Mouse (Mus musculus): ENCODE data around the gene Fgf15. TPM values are rescaled to one million over a fixed set of nuclear protein-coding genes. Genes with fewer than 3 reads are reported as not detected.
A peak's percentile ranks its signal among the peaks of the same experiment; 100 is the strongest.

Fgf15 gene
- total and polyA plus RNA-seq, 2 experiments from 2014 or later, result 9.1 to 11.3 TPM

DNA sequence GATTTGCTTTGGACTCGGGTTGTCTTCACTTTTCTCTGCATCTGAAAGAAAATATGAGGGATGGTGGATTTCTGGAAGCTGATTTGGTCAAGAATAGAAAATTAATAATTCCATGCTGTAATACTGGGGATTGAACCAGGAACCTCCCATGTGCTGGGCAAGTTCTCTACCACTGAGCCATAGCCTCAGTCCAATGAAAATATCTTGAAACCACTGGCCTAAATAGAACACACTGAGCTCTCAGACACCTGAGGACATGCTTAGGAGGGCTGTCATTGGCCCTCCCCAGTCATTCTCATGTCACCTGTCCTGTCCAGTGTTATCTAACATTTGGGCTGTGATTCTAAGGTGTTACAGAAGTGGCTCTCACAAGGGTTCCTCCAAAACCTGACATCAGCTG lies 14.8 kb downstream of the Fgf15 start:
- H3K4me1 ChIP-seq (ENCODE audit: insufficient read depth, low read length), result peaks cover 6% of the 10 kb centered on the region
- H3K27me3 ChIP-seq (ENCODE audit: insufficient read depth, low read length), result no peaks in the 10 kb centered on the region
- no peak overlapping the region for H3K4me3 ChIP-seq (ENCODE audit: low read length)
- H3K9ac ChIP-seq (replicated peaks; ENCODE audit: low read length), result no peak overlapping the region
- no peak overlapping the region for H3K4me2 ChIP-seq (ENCODE audit: low read depth, low read length)
- H3K9me3 ChIP-seq (ENCODE audit: low read length), result no peaks in the 10 kb centered on the region
- no peaks in the 10 kb centered on the region for H3K36me3 ChIP-seq (ENCODE audit: insufficient read depth, low read length)
- H3K27ac ChIP-seq, result no peak overlapping the region
- ATAC-seq (no peak), DNase-seq (ENCODE audit: low spot score) (no peak)
- WGBS, result 78% methylated on average over 1 of the region's 1 CpGs
- no peak for TF ChIP-seq CTCF (IDR thresholded peaks at IDR 0.05; ENCODE audit: low read depth)

DNA sequence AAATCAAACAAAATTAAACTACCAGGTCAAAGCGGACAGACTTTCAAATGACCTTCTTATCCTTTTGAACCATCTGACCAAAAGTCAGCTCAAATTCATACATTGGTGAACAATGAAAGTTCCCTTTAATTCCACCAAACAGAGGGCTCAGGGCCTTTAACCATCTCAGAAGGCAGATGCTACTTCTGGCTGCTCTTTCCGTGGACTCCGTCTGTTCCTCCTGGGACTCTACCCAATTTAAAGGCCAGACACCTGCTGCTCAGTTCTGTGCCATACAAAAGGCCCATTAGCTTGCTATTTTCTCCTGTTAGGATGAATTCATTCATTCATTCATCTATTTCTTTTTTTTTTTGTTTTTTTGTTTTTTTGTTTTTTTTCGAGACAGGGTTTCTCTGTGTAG lies 16.6 kb downstream of the Fgf15 start:
- Histone ChIP-seq H3K4me1 (ENCODE audit: insufficient read depth, low read length) (peaks cover 7% of the 10 kb centered on the region), H3K36me3 (ENCODE audit: insufficient read depth, low read length) (no peaks in the 10 kb centered on the region), H3K4me3 (ENCODE audit: low read length) (no peak overlapping the region), H3K4me2 (ENCODE audit: low read depth, low read length) (no peak overlapping the region), H3K9me3 (ENCODE audit: low read length) (no peaks in the 10 kb centered on the region), H3K27me3 (ENCODE audit: insufficient read depth, low read length) (no peaks in the 10 kb centered on the region), H3K9ac (replicated peaks; ENCODE audit: low read length) (no peak overlapping the region), H3K27ac (no peak overlapping the region)
- DNase-seq (ENCODE audit: low spot score) (no peak), ATAC-seq (no peak)
- 60% methylated on average over 4 of the region's 4 CpGs for WGBS
- TF ChIP-seq CTCF (IDR thresholded peaks at IDR 0.05; ENCODE audit: low read depth), result no peak

DNA sequence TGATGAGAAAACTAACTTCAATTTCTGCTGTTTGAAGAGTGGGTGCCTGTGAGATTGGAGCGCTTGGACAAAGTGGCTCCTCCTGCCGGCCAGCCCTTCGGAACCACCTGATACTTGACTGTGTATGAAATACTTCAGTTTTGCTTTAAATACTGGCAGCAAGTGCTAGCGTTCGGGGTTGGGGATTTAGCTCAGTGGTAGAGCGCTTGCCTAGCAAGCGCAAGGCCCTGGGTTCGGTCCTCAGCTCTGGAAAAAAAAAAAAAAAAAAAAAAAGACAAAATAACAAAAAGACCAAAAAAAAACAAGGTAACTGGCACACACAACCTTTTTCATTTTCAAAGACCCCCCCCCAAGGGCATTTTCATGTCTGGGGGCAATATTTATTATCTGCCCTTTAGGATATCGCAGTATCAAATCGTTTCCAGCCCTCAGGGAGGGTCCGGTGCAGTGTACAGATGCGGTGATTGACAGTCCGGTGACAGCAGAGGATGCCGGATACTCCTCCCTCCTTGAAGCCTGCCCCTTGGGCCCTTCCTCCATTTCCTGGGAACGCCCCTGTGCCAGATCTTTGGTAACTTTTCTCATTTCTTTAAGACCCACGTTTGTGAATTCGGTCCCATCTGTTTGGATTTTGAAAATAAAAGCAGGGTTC lies 18.1 kb downstream of the Fgf15 start:
- Histone ChIP-seq H3K27me3 (ENCODE audit: insufficient read depth, low read length) (no peaks in the 10 kb centered on the region), H3K9ac (replicated peaks; ENCODE audit: low read length) (peak overlapping the region; percentile 75; the same call in 1 of the 2 replicates), H3K9me3 (ENCODE audit: low read length) (no peaks in the 10 kb centered on the region), H3K4me1 (ENCODE audit: insufficient read depth, low read length) (peaks cover 7% of the 10 kb centered on the region), H3K4me3 (ENCODE audit: low read length) (peak overlapping the region; percentile 86), H3K27ac (peak overlapping the region; percentile 78), H3K4me2 (ENCODE audit: low read depth, low read length) (peak overlapping the region; percentile 98), H3K36me3 (ENCODE audit: insufficient read depth, low read length) (peaks cover 12% of the 10 kb centered on the region; the same call in 1 of the 2 replicates)
- ATAC-seq (peak; percentile 92), DNase-seq (ENCODE audit: low spot score) (peak; percentile 75)
- WGBS, result 8% methylated on average over 17 of the region's 17 CpGs
- TF ChIP-seq CTCF (IDR thresholded peaks at IDR 0.05; ENCODE audit: low read depth), result peak; percentile 51

DNA sequence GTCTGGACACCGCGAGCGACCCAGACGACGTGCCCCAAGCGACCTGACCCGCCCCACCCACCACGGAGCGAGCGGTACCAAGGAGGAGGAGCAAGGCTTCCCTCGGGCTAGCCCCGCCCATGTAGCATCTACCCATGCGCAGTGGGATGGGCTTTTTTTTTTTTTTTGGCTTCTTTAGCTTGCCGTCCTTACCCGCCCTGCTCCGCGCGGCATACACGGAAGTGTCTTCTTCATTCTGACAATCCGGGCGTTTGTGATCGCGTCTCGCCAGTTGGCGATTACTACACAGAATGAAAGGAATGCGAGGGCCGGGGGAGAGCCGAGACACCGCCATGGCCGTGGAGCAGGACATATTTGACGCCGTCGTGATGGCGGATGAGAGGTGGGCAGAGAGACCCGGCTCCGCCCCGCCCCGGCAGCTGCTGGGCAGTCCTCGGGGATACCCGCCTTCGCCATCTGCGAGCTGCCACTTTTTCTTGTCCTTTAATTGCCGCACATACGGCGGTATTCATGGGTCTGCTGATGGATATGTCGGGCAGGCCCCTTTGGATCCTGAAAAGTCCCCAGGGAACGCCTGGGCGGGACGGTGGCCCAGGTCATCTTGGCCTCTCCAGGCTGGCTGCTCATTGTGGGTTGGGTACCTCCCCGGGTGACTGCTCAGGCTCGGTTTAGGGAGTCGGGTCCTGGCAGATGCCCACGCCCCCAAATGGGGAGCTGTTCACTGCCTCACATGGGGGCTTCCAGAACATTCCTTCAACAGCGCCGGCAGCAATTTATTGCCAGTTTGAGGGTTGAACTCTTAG lies 18.8 kb downstream of the Fgf15 start, which contains the start of gene LTO1:
TSS of gene LTO1 (plus strand) at position 153 of the 803 bp plus-strand sequence.
- ATAC-seq, result peak; percentile 95
- no peak for TF ChIP-seq CTCF (IDR thresholded peaks at IDR 0.05; ENCODE audit: low read depth)

DNA sequence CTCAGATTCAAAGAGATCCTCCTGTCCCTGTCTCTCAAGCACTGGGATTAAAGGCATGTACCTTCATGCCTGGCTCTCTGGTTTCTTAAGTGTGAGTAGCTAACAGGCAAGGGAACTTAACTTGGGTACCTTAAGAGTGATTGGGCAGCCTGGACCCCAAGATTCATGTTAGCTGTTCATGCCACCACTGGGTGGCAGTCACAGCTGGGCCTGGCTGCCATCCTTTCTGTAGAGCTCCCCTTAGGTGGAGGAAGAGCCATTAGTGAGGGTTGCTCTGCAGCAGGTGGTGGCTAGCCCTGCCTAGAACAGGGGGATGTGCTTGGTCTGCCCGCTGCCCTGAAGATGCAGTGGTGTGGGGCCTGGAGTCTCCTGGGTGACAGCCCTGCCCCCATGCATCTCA lies 22.5 kb downstream of the Fgf15 start:
- no peak overlapping the region for H3K4me3 ChIP-seq (ENCODE audit: low read length)
- no peaks in the 10 kb centered on the region for H3K9me3 ChIP-seq (ENCODE audit: low read length)
- peaks cover 7% of the 10 kb centered on the region for H3K4me1 ChIP-seq (ENCODE audit: insufficient read depth, low read length)
- no peak overlapping the region for H3K27ac ChIP-seq
- H3K9ac ChIP-seq (replicated peaks; ENCODE audit: low read length), result no peak overlapping the region
- peaks cover 29% of the 10 kb centered on the region for H3K36me3 ChIP-seq (ENCODE audit: insufficient read depth, low read length)
- ATAC-seq (no peak), DNase-seq (ENCODE audit: low spot score) (no peak)
- peak; percentile 72 for TF ChIP-seq CTCF (IDR thresholded peaks at IDR 0.05; ENCODE audit: low read depth)
- H3K4me2 ChIP-seq (ENCODE audit: low read depth, low read length), result no peak overlapping the region
- WGBS, result 78% methylated on average over 1 of the region's 1 CpGs
- no peaks in the 10 kb centered on the region for H3K27me3 ChIP-seq (ENCODE audit: insufficient read depth, low read length)

More for the DNA sequence above, 18.8 kb downstream of the Fgf15 start, which contains the start of gene LTO1:
- DNase-seq (ENCODE audit: low spot score), result peak; percentile 96
- no peaks in the 10 kb centered on the region for H3K27me3 ChIP-seq (ENCODE audit: insufficient read depth, low read length)
- H3K36me3 ChIP-seq (ENCODE audit: insufficient read depth, low read length), result peaks cover 19% of the 10 kb centered on the region
- H3K9me3 ChIP-seq (ENCODE audit: low read length), result no peaks in the 10 kb centered on the region
- H3K4me1 ChIP-seq (ENCODE audit: insufficient read depth, low read length), result peaks cover 7% of the 10 kb centered on the region
- H3K4me3 ChIP-seq (ENCODE audit: low read length), result peak within 1 kb of the TSS; percentile 86
- H3K27ac ChIP-seq, result peak within 1 kb of the TSS; percentile 78
- WGBS, result under 1% methylated on average over 55 of the region's 55 CpGs
- peak within 1 kb of the TSS; percentile 98 for H3K4me2 ChIP-seq (ENCODE audit: low read depth, low read length)
- peak within 1 kb of the TSS; percentile 75 for H3K9ac ChIP-seq (replicated peaks; ENCODE audit: low read length)

DNA sequence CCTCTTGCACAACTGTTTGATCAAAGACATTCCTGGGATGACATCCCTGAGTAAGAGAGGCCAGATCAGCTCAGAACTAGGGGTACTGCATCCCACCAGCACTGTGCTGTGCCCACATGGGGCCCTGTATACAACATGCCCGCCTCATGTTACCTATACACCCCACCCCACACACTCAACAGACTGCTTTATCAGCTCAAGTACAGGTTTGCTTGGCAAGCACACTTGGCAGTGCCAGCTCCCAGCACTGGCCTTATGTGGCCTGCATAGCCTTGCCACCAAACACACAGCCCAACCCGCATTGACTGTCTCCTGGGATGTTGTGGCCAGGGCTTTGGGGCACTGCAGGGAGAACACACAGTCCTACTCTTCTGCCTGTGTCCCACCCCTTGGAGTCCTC lies 31.3 kb downstream of the Fgf15 start:
- ATAC-seq, result no peak
- Histone ChIP-seq H3K9ac (replicated peaks; ENCODE audit: low read length) (no peak overlapping the region), H3K36me3 (ENCODE audit: insufficient read depth, low read length) (no peaks in the 10 kb centered on the region), H3K4me1 (ENCODE audit: insufficient read depth, low read length) (no peaks in the 10 kb centered on the region), H3K4me3 (ENCODE audit: low read length) (no peak overlapping the region), H3K27me3 (ENCODE audit: insufficient read depth, low read length) (no peaks in the 10 kb centered on the region), H3K4me2 (ENCODE audit: low read depth, low read length) (no peak overlapping the region), H3K27ac (no peak overlapping the region), H3K9me3 (ENCODE audit: low read length) (no peaks in the 10 kb centered on the region)
- TF ChIP-seq CTCF (IDR thresholded peaks at IDR 0.05; ENCODE audit: low read depth), result no peak
- 68% methylated on average over 2 of the region's 2 CpGs for WGBS
- no peak for DNase-seq (ENCODE audit: low spot score)

All from hindbrain, postnatal 0 days (tissue).